Mouse (Mus musculus): ENCODE measurements at regions not wholly inside any gene's neighbourhood (a gene's known extent, or its start where the extent isn't known, plus 50 kb on each side); places are given as distances from the start of the nearest gene placed in this dataset.

DNA sequence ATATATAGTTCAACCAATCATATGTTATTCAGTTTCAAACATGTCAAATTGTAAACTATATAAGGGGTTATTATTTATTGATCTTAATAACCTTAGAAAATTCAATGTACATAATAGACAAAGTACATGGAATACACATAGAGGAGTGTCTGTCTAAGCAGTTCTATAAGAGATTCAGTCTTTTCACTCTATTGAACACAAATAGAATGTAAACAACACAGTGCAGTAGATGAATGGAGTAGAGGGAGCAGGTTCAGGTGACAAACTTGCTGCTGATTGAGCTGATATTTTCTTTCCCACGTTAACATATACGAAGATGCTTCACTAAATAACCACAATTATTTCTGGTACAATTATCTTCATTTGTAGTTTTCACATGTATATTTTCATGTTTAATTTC is 1098.6 kb upstream of the Foxg1 start:
- no peak for DNase-seq

DNA sequence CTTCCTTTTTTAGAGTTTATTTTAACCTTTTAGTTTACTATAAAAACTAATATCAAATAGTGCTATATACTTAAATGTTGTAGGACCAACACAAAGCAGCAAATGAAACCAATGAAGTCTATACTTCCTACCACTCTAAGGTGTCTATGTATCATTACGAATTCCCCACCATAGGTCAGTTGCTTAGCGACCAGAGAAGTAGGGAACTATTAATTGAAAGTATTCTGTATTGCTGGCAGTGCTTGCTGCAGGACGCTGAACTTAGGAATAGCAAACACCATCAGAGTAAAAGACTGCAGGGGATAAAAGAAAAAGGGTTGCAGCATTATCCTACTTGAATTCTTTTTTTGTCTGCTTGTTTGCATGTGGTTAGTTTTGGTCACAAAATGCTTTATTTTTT is 1098.1 kb upstream of the Foxg1 start:
- DNase-seq, result no peak

DNA sequence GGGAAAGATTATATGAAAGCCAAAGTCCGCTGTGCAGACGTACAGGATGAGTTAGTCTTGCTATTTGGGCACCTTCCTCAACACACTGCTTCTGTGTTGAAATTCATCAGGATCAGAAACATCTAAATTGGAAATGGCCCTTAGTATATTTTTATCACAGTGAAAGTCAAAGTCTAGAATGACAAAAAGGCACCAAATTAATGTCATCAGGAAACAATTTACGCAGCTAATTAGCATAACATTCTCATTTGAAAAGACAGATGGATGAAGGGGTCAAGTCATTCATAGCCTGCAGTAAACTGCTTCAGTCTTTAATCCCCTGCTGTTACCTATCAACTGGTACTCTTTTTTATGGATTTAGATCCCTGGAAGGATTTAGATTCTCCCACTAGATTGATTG is 1092.3 kb upstream of the Foxg1 start:
- peak; percentile 24 for DNase-seq

All from retina, postnatal 1 day (tissue).